Mouse (Mus musculus) heart, embryonic 16.5 days (tissue): ENCODE measurements around the gene Abat. TPM values are rescaled to one million over a fixed set of nuclear protein-coding genes. Genes with fewer than 3 reads are reported as not detected.

Source experiments
- ATAC-seq: fragments of 200-750 bp; cut with Nextera tagmentation; replicated peaks from 2 replicates; pipeline ENCODE4 v1.8.0; 2017; ENCODE audit warnings: moderate number of reproducible peaks; ENCODE audit not compliant: insufficient read depth, low FRiP score; ENCODE audit errors: extremely low read depth
- H3K27ac ChIP-seq: fragments of 300-500 bp; sonication (generic); 2 replicates; pipeline ENCODE4 v1.5.1; 2014; ENCODE audit warnings: mild to moderate bottlenecking, low read length, control low read depth, moderate library complexity
- H3K27me3 ChIP-seq: fragments of 300-500 bp; sonication (generic); 2 replicates; pipeline ENCODE4 v1.6.1; 2014; ENCODE audit warnings: low read length, mixed read lengths; ENCODE audit not compliant: control insufficient read depth, insufficient read depth
- H3K36me3 ChIP-seq: fragments of 300-500 bp; sonication (generic); 2 replicates; pipeline ENCODE4 v1.6.1; 2014; ENCODE audit not compliant: control insufficient read depth, insufficient read depth
- H3K4me1 ChIP-seq: fragments of 300-500 bp; sonication (generic); 2 replicates; pipeline ENCODE4 v1.6.1; 2014; ENCODE audit warnings: low read length, mixed read lengths; ENCODE audit not compliant: control insufficient read depth, insufficient read depth
- H3K4me2 ChIP-seq: fragments of 300-500 bp; sonication (generic); 2 replicates; pipeline ENCODE4 v1.6.1; 2014; ENCODE audit warnings: low read depth, mild to moderate bottlenecking, control low read depth, low read length
- H3K4me3 ChIP-seq: fragments of 300-500 bp; sonication (generic); 2 replicates; pipeline ENCODE4 v1.5.1; 2014; ENCODE audit warnings: mild to moderate bottlenecking, control low read depth, low read length
- H3K9ac ChIP-seq: fragments of 300-500 bp; sonication (generic); 2 replicates; pipeline ENCODE4 v1.6.1; 2014; ENCODE audit warnings: low read length, control low read depth
- H3K9me3 ChIP-seq: fragments of 300-500 bp; sonication (generic); replicated peaks from 2 replicates; pipeline ENCODE4 v1.6.1; 2016; ENCODE audit warnings: low read length; ENCODE audit not compliant: control insufficient read depth
- WGBS: fragments of 180-500 bp; shearing (Covaris S2); extraction: QIAGEN DNeasy Blood & Tissue Kit; methylation state at CpG from one replicate; pipeline ENCODE4 v1.1.7; 2014; 5-methylcytosine and 5-hydroxymethylcytosine counted together
- polyA plus RNA-seq: library from polyadenylated mRNA; unstranded; fragments of >200 nt; fragmentation: Nextera tagmentation; extraction: Ambion mirVana; gene quantifications from 2 replicates; pipeline ENCODE4 v1.2.1, GENCODE M21; 2015

Gene Abat
- polyA plus RNA-seq, 1 experiment from 2014 or later = 28.6 TPM

GRCm38 (mm10) chr16:8525877-8526276 is 12.6 kb downstream of the Abat start:
- no peak overlapping the region for H3K9ac ChIP-seq
- peaks cover 33% of the 10 kb centered on the region for H3K4me1 ChIP-seq
- H3K4me3 ChIP-seq = no peak overlapping the region
- ATAC-seq = no peak
- H3K36me3 ChIP-seq = no peaks in the 10 kb centered on the region
- H3K9me3 ChIP-seq = no peaks in the 10 kb centered on the region
- H3K27ac ChIP-seq = no peak overlapping the region
- H3K4me2 ChIP-seq = no peak overlapping the region
- no peaks in the 10 kb centered on the region for H3K27me3 ChIP-seq
- 37% methylated on average over 7 of the region's 7 CpGs for WGBS

DNA sequence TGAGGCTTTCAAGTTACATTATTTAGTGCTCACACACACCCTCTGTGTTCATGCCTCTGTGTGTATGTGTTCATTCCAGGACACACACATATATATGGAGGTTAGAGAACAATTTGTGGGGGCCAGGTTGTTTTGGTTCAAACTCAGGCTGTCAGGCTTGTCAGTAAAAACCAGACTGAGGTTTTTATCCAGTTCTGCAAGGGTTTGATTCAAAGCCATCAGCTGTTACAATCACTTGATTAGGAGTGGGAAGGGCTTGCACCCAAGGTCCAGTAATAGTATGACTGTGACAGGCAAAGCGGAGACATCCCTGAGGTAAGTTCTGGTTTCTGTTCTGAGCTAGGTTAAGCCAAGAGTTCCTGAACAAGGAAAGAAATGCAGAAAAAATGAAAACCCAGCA is 16.2 kb downstream of the Abat start:
- no peak for ATAC-seq
- Histone ChIP-seq H3K27me3 (no peaks in the 10 kb centered on the region), H3K4me2 (no peak overlapping the region), H3K4me1 (peaks cover 17% of the 10 kb centered on the region), H3K27ac (no peak overlapping the region), H3K4me3 (no peak overlapping the region), H3K36me3 (no peaks in the 10 kb centered on the region), H3K9ac (no peak overlapping the region), H3K9me3 (no peaks in the 10 kb centered on the region)
- 100% methylated on average over 1 of the region's 1 CpGs for WGBS

DNA sequence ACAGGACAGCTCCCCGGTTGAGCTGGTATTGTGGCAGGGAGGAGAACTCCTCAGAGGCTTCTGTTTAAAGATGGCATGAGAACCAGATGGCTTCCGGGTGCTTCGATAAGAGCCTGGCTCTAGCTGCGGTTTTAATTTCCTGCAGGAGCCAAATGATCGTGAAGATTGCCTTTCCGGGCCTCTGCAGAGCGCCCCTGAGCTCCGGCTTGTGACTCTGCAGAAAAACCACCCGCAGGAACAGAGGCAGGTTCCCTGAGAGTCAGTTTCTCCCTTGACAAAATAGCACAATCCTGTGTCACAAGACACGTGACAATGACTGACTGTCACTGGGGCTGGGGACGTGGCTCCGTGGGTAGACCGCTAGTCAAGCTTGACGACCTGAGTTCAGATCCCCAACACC is 16.8 kb downstream of the Abat start:
- Histone ChIP-seq H3K36me3 (no peaks in the 10 kb centered on the region), H3K4me3 (no peak overlapping the region), H3K9ac (no peak overlapping the region), H3K4me1 (peaks cover 10% of the 10 kb centered on the region), H3K9me3 (no peaks in the 10 kb centered on the region), H3K27me3 (no peaks in the 10 kb centered on the region), H3K4me2 (no peak overlapping the region), H3K27ac (no peak overlapping the region)
- no peak for ATAC-seq
- WGBS = 80% methylated on average over 14 of the region's 14 CpGs

- Histone ChIP-seq H3K9ac (no peak overlapping the region), H3K27me3 (no peaks in the 10 kb centered on the region), H3K4me1 (no peaks in the 10 kb centered on the region), H3K27ac (no peak overlapping the region), H3K9me3 (no peaks in the 10 kb centered on the region), H3K4me2 (no peak overlapping the region), H3K4me3 (no peak overlapping the region), H3K36me3 (no peaks in the 10 kb centered on the region)
- no peak for ATAC-seq
- 91% methylated on average over 9 of the region's 9 CpGs for WGBS
These were observed 19.2 kb downstream of the Abat start for GRCm38 (mm10) chr16:8532461-8532860.

DNA sequence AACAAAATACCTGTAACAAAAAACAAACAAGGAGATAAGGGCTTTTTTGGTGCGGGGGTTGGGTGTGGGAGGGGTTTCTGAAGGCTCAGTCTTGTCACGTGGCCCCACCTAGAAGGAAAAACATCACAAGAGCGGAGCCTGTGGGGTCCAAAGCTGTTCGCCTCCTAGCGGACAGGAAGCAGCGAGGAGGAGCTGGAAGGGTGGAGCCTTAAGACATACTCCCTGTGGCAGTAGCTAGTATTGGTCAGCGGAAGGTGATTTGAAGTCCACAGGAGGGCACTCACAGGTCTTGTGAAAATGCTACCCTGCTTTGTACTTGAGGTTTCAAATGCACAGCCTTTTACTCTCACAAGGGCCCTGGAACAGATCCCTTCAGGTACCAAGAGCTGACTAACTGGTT is 19.7 kb downstream of the Abat start:
- no peak overlapping the region for H3K9ac ChIP-seq
- no peak overlapping the region for H3K27ac ChIP-seq
- no peak for ATAC-seq
- 58% methylated on average over 7 of the region's 7 CpGs for WGBS
- H3K4me2 ChIP-seq = no peak overlapping the region
- no peak overlapping the region for H3K4me3 ChIP-seq
- no peaks in the 10 kb centered on the region for H3K36me3 ChIP-seq
- H3K4me1 ChIP-seq = no peaks in the 10 kb centered on the region
- no peaks in the 10 kb centered on the region for H3K9me3 ChIP-seq
- no peaks in the 10 kb centered on the region for H3K27me3 ChIP-seq

DNA sequence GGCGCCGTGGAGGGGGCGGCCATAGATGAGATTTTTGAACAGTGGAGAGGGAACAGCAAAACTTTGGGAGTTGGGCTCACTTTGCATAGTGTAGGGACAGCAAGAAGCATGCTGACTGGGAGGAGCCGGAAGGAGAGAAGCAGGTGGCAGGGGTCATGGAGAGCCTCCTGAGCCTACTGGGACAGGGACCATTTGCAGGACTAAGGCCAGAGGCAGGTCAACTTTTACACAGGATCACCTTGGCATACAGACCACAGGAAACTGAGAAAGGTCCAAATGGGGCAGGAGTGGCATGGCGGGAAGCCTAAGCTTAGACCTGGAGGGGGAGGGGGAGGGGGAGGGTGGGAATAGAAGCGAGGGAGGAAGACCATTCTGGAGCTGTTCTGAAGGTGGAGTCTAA is 20.2 kb downstream of the Abat start:
- Histone ChIP-seq H3K9me3 (no peaks in the 10 kb centered on the region), H3K4me3 (no peak overlapping the region), H3K36me3 (no peaks in the 10 kb centered on the region), H3K27ac (no peak overlapping the region), H3K4me1 (no peaks in the 10 kb centered on the region), H3K4me2 (no peak overlapping the region), H3K9ac (no peak overlapping the region), H3K27me3 (no peaks in the 10 kb centered on the region)
- WGBS = 88% methylated on average over 6 of the region's 6 CpGs
- ATAC-seq = no peak

DNA sequence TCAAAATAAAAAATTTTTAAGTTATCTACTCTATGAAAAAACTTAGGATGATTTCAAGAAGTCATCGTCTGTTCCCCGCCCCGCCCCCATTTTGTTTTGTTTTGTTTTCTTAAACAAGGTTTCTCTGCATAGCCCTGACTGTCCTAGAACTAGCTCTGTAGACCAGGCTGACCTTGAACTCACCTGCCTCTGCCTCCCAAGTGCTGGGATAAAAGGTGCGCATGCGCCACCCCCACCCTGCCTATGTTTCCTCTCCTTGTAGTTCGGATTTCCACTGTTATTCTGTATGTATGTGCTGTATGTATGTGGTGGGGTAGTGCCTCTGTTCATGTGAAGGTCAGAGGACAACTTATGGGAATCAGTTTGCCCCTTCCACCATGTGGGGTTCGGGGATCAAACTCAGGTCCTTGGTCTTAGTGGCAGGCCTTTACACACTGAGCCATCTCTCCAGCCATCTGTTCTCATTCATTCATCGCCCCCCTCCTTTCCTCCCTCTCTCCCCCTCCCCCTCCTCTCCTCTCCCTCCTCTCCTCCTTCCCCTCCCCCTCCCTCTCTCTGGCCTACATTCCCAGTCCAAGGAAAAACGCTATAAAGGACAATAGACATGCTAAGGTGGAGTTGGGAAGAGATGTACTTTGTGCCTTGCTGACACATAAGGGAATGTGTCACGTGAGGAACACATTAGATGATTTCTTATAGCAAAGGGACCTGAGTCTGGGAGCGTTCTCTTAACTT is 21.4 kb downstream of the Abat start:
- H3K36me3 ChIP-seq = no peaks in the 10 kb centered on the region
- WGBS = 85% methylated on average over 11 of the region's 11 CpGs
- H3K27me3 ChIP-seq = no peaks in the 10 kb centered on the region
- ATAC-seq = no peak
- H3K4me3 ChIP-seq = no peak overlapping the region
- H3K9me3 ChIP-seq = no peaks in the 10 kb centered on the region
- no peak overlapping the region for H3K27ac ChIP-seq
- H3K4me2 ChIP-seq = no peak overlapping the region
- no peaks in the 10 kb centered on the region for H3K4me1 ChIP-seq
- H3K9ac ChIP-seq = no peak overlapping the region

- no peak overlapping the region for H3K9ac ChIP-seq
- no peak for ATAC-seq
- 86% methylated on average over 6 of the region's 6 CpGs for WGBS
- no peak overlapping the region for H3K27ac ChIP-seq
- H3K4me1 ChIP-seq = peaks cover 6% of the 10 kb centered on the region
- no peaks in the 10 kb centered on the region for H3K9me3 ChIP-seq
- no peak overlapping the region for H3K4me3 ChIP-seq
- no peak overlapping the region for H3K4me2 ChIP-seq
- no peaks in the 10 kb centered on the region for H3K36me3 ChIP-seq
- H3K27me3 ChIP-seq = no peaks in the 10 kb centered on the region
These were observed 22.2 kb downstream of the Abat start for GRCm38 (mm10) chr16:8535411-8535810.

GRCm38 (mm10) chr16:8539150-8539865 is 26.1 kb downstream of the Abat start:
- H3K27ac ChIP-seq = no peak overlapping the region
- H3K36me3 ChIP-seq = no peaks in the 10 kb centered on the region
- H3K27me3 ChIP-seq = no peaks in the 10 kb centered on the region
- 63% methylated on average over 9 of the region's 9 CpGs for WGBS
- no peak overlapping the region for H3K4me2 ChIP-seq
- no peak overlapping the region for H3K4me3 ChIP-seq
- peaks cover 15% of the 10 kb centered on the region for H3K4me1 ChIP-seq
- H3K9me3 ChIP-seq = no peaks in the 10 kb centered on the region
- no peak for ATAC-seq
- no peak overlapping the region for H3K9ac ChIP-seq
